Mouse (Mus musculus) heart, adult 2 months (tissue): ENCODE results near the gene Tlr9.

Experiments
- CTCF ChIP-seq: fragments of 200-600 bp; IDR thresholded peaks from 2 replicates; pipeline ENCODE4 v1.8.1; 2022; ENCODE audit warnings: antibody characterized with exemption, mild to moderate bottlenecking, moderate library complexity
- EP300 ChIP-seq: fragments of 200-500 bp; IDR thresholded peaks from 2 replicates; pipeline ENCODE4 v1.6.1; 2011; ENCODE audit warnings: low read depth, low read length, control low read depth; ENCODE audit not compliant: insufficient read depth
- POLR2A ChIP-seq: fragments of 200-500 bp; IDR thresholded peaks from 2 replicates; pipeline ENCODE4 v1.6.1; 2011; ENCODE audit warnings: mild to moderate bottlenecking, low read depth, low read length, control low read depth; ENCODE audit not compliant: insufficient read depth

DNA sequence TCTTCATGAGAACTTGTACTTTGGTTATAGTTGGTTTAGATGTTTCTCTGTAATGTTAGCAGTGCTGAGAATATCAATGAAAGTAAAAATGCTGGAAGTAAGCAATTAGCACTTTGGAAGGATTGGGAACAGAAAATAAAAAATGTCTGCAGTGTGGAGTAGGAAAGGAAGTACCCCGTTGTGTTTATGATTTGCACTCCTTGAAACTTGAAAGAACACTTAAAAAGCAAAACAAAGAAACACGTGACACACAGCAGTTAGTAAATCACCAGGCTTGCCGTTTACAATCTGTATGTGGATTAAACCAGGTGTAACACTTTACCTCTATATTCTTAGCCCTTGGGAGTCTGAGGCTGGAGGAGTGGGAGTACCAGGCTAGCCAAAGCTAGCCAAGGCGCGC lies 45.6 kb upstream of the Tlr9 start:
- TF ChIP-seq CTCF (no peak), POLR2A (no peak), EP300 (no peak)
